Mouse (Mus musculus) CD8-positive naive resting alpha-beta T cell, adult 2 months (primary cell): ENCODE data around the gene Parm1.

Experiments used
- DNase-seq, 2 experiments: peaks; one replicate each; pipeline ENCODE4 v3.0.0; 2022; ENCODE audit warnings: low read depth in 2 of 2, low spot score in 2 of 2

The Parm1 gene

DNA sequence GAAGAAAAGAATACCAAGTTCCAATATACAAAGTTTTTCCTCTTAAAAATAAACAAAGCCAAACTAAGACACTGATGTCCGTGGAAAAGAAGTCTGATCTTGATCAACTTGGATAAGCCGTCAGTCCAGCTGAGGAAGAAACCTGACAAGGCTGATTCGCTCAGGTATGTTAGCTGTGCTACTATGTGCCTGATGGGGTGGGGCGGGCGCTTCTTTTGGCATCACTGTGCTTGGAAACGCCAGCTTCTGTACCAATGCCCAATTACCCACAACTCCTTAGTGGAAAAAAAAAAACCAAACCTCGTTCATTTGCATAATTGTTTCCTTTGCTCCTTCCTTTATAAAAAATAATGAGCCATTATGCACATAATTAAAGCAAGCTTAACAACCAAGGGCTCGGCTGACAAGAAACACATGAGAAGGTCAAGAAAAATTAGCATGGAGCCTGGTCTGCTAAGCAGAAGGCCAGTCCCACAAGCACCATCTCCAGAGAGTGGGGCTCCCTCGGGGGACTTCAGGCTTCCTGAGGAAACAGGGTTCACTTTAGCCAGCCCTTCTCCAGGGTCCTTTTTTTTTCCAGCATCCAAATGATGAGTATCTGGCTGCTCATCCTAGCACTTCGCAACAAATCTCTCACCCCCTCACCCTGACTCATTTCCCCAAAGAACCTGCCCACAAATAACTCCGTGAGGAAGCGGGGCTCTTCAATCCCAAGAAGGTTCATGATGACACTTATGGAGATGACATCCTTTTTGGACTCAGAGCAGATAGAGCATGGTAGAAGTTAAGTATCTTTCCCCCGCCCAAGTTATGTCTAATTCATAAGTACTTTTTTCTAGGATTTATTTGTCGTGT lies 135.9 kb downstream of the Parm1 start:
- no peak for DNase-seq

DNA sequence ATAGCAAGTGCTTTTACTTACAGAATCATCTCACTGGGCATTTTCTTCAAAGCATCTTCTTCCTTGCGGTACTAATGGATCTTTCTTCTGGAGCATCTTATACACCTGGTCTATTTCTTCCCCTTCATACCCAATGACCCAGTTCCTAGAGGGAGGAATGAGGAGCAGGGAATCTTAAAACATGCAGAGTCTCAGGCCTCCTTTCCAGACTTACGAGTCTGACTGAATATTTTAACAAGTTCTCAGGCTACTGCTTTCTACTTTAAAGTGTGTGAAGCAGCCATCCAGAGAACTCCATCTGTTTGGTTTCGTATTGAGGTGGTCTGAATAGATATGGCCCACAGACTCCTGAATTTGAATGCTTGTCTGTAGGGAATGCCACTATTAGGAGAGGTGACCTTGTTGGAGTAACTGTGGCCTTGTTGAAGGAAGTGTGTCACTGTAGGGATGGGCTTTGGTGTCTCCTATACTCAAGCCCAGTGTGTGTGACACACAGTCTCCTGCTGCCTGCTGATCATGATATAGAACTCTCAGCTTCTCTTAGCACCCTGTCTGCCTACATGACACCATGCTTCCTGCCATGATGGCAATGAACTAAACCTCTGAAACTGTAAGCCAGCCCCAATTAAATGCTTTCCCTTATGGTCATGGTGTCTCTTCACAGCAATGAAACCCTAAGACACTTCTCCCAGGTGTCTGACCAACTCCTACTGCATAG lies 137.1 kb downstream of the Parm1 start:
- no peak for DNase-seq

- no peak for DNase-seq
These were observed 137.8 kb downstream of the Parm1 start for GRCm38 (mm10) chr5:91655263-91655662.

GRCm38 (mm10) chr5:91662715-91663114 lies 145.3 kb downstream of the Parm1 start:
- no peak for DNase-seq

DNA sequence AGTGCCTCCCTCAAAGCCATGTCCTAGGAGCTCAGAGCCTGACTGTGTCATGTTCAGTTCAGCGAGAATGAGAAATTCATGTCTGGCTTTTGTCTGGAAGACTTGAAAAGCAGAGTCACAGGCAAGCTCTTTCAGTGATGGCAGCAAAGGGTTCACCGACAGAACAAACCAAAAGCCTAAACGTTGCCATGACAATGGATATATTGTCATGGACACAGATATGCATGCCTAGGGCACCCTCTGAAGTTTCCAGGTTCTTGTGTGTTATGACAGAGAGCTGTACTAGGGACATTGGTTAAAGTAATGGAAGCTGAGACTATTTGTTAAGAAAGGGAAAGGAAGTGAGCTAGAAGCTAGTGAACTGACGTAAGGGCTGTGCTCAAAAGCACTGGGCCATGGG lies 149.7 kb downstream of the Parm1 start:
- DNase-seq, result no peak

DNA sequence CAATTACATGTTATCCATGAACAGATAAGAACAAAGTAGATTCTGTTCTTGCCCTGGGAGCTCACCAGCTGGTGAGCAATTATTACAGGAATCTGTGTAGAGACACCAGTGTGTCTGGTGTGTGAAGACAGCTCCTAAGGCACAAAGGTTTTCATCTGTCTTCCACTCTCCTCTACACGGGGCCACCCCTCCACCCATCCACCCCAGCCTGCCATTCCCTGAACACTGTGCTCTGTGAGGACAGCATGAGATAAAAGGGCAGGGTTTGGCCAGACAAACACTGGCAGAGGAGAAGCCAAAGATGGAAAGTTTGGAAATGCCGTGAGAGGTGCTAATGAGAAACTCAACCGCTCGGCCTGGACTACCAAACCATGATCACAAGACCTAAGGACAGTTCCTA lies 151.8 kb downstream of the Parm1 start:
- no peak for DNase-seq
